14 mouse cellular contexts compared by ENCODE assay signal in the genomic region with DNA sequence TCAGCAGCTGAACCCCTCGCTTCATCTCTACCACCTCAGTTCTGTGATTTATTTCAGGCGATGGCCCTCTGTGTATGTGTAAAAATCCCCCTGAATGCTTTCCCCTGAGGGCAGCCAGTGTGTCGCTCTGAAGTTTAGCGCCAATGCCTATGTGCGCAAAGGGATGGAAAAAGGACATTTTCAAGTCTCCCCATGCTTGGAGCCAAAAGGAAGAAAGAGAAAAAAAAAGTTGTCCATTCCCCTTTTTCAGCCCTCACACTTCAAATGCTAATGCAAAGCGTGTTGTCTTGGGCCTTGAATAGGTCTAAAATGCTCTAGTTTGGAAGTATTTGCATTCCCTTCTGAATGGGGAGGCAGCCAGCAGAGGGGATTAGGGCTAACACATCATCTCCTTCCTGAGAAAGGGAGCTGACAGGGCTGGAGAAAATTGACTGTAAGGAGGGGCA.
A peak's percentile ranks its signal among the peaks of the same experiment; 100 is the strongest.
DNase-seq lines count a peak whose midpoint lies in the region; ATAC-seq lines count a peak whose summit lies in the region.
"Had no signal": no experiment of that assay in that cellular context is flagged by ENCODE, and none has a peak within 500 bp of the region (broad histone marks: within the 10 kb centered on the region; RNA-seq: fewer than 3 reads in every experiment).

No protein-coding gene starts in this region.

- no peak overlapping the region for H3K4me3 ChIP-seq in forebrain, embryonic 14.5 days (ENCODE audit: low read depth, low read length)
- no peak overlapping the region for H3K4me3 ChIP-seq in neural tube, embryonic 15.5 days (replicated peaks)
- H3K4me3 ChIP-seq: embryonic facial prominence, embryonic 15.5 days; limb, embryonic 12.5 days had no signal

- peak; percentile 92 for ATAC-seq in forebrain, embryonic 14.5 days
- no peak; the same call in 1 of the 2 replicates for ATAC-seq in neural tube, embryonic 15.5 days (ENCODE audit: low FRiP score)

- H3K9me3 ChIP-seq in forebrain, embryonic 14.5 days (replicated peaks; ENCODE audit: control insufficient read depth, low read length), result no peaks in the 10 kb centered on the region
- H3K9me3 ChIP-seq in neural tube, embryonic 15.5 days (replicated peaks), result no peaks in the 10 kb centered on the region
- H3K9me3 ChIP-seq: embryonic facial prominence, embryonic 15.5 days; limb, embryonic 12.5 days had no signal

- intact Hi-C loops in left cerebral cortex, postnatal 4 days (cut with DNase I), result no loop called here
- intact Hi-C loops in left cerebral cortex, postnatal 10 days (cut with DNase I), result no loop called here

- H3K27ac ChIP-seq in forebrain, embryonic 14.5 days (ENCODE audit: low read depth, low read length), result peak overlapping the region; percentile 31; the same call in 1 of the 2 replicates
- H3K27ac ChIP-seq in neural tube, embryonic 15.5 days (replicated peaks), result no peak overlapping the region
- H3K27ac ChIP-seq: embryonic facial prominence, embryonic 15.5 days; kidney, postnatal 0 days; limb, embryonic 12.5 days had no signal

- peaks cover 5% of the 10 kb centered on the region for H3K4me1 ChIP-seq in forebrain, embryonic 14.5 days (ENCODE audit: control insufficient read depth, insufficient read depth, low read length)
- peaks cover 11% of the 10 kb centered on the region; the same call in 1 of the 2 replicates for H3K4me1 ChIP-seq in neural tube, embryonic 15.5 days
- H3K4me1 ChIP-seq: embryonic facial prominence, embryonic 15.5 days; limb, embryonic 12.5 days had no signal

- WGBS in forebrain, embryonic 14.5 days, result 2% methylated on average over 6 of the region's 6 CpGs
- 12% methylated on average over 6 of the region's 6 CpGs for WGBS in neural tube, embryonic 15.5 days

- no peak overlapping the region for H3K4me2 ChIP-seq in forebrain, embryonic 14.5 days (ENCODE audit: low read length)
- H3K4me2 ChIP-seq in neural tube, embryonic 15.5 days, result peak overlapping the region; percentile 19; the same call in 1 of the 2 replicates
- H3K4me2 ChIP-seq: embryonic facial prominence, embryonic 15.5 days; limb, embryonic 12.5 days had no signal

- H3K9ac ChIP-seq in forebrain, embryonic 14.5 days (ENCODE audit: low read length), result no peak overlapping the region
- H3K9ac ChIP-seq in neural tube, embryonic 15.5 days (replicated peaks), result no peak overlapping the region
- H3K9ac ChIP-seq: embryonic facial prominence, embryonic 15.5 days; limb, embryonic 12.5 days had no signal

- no peaks in the 10 kb centered on the region for H3K36me3 ChIP-seq in forebrain, embryonic 14.5 days (ENCODE audit: control insufficient read depth, insufficient read depth, low read length)
- H3K36me3 ChIP-seq in neural tube, embryonic 15.5 days, result no peaks in the 10 kb centered on the region
- H3K36me3 ChIP-seq: embryonic facial prominence, embryonic 15.5 days; limb, embryonic 12.5 days had no signal

- peak; percentile 6 for DNase-seq in left cerebral cortex, postnatal 4 days
- no peak for DNase-seq in left cerebral cortex, postnatal 10 days (ENCODE audit: extremely low spot score in 1 of 2, low spot score in 2 of 2)
- DNase-seq in forebrain, embryonic 14.5 days (ENCODE audit: low spot score), result peak; percentile 93
- peak; percentile 61 for DNase-seq in mesoderm, embryonic 11.5 days (ENCODE audit: low read depth, low spot score)
- DNase-seq in liver, result no peak
- DNase-seq in cerebellum, adult 11 months, result no peak
- DNase-seq in frontal cortex, postnatal 10 days (ENCODE audit: low spot score in 2 of 2), result no peak
- DNase-seq: heart, postnatal 4 days; lung, adult 2 months; thymus, postnatal 4 days had no signal

- no peaks in the 10 kb centered on the region for H3K27me3 ChIP-seq in forebrain, embryonic 14.5 days (replicated peaks; ENCODE audit: control insufficient read depth, insufficient read depth, low read length)
- no peaks in the 10 kb centered on the region for H3K27me3 ChIP-seq in neural tube, embryonic 15.5 days (replicated peaks)
- H3K27me3 ChIP-seq: embryonic facial prominence, embryonic 15.5 days had no signal

Comparison
In these comparisons a context has a peak if more than half of its experiments do, and no peak if none do; other contexts are left out.
1. DNase-seq: peak in left cerebral cortex, postnatal 4 days (single experiment), forebrain, embryonic 14.5 days (single experiment) and mesoderm, embryonic 11.5 days (single experiment); none in left cerebral cortex, postnatal 10 days (0 of 2), liver (single experiment), cerebellum, adult 11 months (single experiment) and frontal cortex, postnatal 10 days (0 of 2).